Mouse (Mus musculus): ENCODE data around the gene Mrpl45.

DNA sequence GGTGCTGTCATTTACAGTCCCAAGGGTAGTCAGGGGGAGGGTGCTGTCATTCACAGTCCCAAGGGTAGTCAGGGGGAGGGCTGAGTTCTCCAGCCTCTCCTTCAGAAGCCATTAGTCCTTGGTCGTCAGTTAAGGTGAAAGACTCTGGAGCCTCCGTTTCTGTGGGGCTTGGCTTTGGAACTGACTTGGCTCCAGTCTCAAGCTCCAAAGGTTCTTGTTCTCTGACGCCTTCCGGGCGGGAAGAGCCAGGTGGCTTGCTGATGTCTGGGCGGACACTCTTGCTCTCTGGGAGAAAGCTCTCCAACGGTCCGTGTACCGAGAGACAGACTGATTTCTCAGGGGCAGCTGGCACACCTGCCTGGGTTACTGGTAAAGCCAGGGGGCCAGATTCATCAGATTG, 18.9 kb downstream of the Mrpl45 start:
- TF ChIP-seq POLR2A (IDR thresholded peaks at IDR 0.05; ENCODE audit: borderline replicate concordance, extremely low read depth, insufficient read depth, insufficient read length, poor library complexity, severe bottlenecking), result no peak
- TF ChIP-seq CTCF (IDR thresholded peaks at IDR 0.05; ENCODE audit: borderline replicate concordance, extremely low read depth, insufficient read depth, insufficient read length), result no peak

Measured in brain, embryonic 14.5 days (tissue).